Mouse (Mus musculus) embryonic fibroblast, embryonic 13.5 days (primary cell): ENCODE data around the gene Cnfn.

ENCODE experiments used
- CTCF ChIP-seq: IDR thresholded peaks from 2 replicates; pipeline ENCODE4 v1.5.1; 2011; ENCODE audit warnings: mild to moderate bottlenecking, control low read depth, low read length, moderate library complexity, borderline replicate concordance; ENCODE audit not compliant: insufficient read depth
- POLR2A ChIP-seq: IDR thresholded peaks from 2 replicates; pipeline ENCODE4 v1.6.1; 2011; ENCODE audit warnings: low read depth, mild to moderate bottlenecking, control low read depth, low read length, moderate library complexity

- TF ChIP-seq CTCF (no peak), POLR2A (no peak)
Measured at GRCm38 (mm10) chr7:25348861-25349260, 20.7 kb downstream of the Cnfn start.
